Mouse (Mus musculus) layer of hippocampus, adult 2 months (tissue): ENCODE results near the gene Grap2. TPM values are rescaled to one million over a fixed set of nuclear protein-coding genes. Genes with fewer than 3 reads are reported as not detected.

ENCODE experiments used
- DNase-seq, 2 experiments: peaks; one replicate each; pipeline ENCODE4 v3.0.0; 2022; ENCODE audit warnings: low spot score in 2 of 2
- H3K27ac ChIP-seq: fragments of 200-600 bp; 2 replicates; pipeline ENCODE4 v1.8.1; 2022
- H3K4me3 ChIP-seq: fragments of 200-600 bp; 2 replicates; pipeline ENCODE4 v1.8.1; 2022; ENCODE audit warnings: mild to moderate bottlenecking
- CTCF ChIP-seq: fragments of 200-600 bp; conservative IDR thresholded peaks from 2 replicates; pipeline ENCODE4 v1.8.1; 2022; ENCODE audit warnings: antibody characterized with exemption, mild to moderate bottlenecking, moderate library complexity
- total RNA-seq, 2 experiments: library from RNA; stranded (reverse); gene quantifications; 2 replicates each; pipeline ENCODE4 v1.2.3; 2021

Grap2 gene
- total RNA-seq, 2 experiments from 2014 or later: 0.22 to 0.28 TPM

GRCm38 (mm10) chr15:80557745-80558144, 14.6 kb upstream of the Grap2 start:
- Histone ChIP-seq H3K4me3 (no peak overlapping the region), H3K27ac (no peak overlapping the region)
- TF ChIP-seq CTCF: peak; percentile 36
- no peak for DNase-seq

DNA sequence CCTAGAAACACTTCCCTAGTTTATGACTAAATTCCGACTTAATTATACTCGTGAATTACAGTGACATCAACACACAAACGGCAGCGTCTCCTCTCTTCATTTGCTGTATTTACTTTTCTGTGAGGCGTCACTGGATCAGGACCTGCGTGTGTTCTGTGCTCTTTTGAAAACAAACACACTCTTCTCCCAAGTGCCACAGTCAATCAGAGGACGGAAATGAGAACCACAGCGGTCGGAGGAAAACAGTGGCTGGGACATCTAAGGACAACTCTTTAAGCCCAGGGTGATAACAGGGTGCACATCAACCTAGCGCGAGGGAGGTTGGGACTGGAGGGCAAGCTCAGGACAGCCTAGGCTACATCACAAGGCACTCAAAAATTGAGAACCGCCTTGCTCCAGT, 12.9 kb upstream of the Grap2 start:
- TF ChIP-seq CTCF: no peak
- DNase-seq: no peak
- Histone ChIP-seq H3K4me3 (no peak overlapping the region), H3K27ac (no peak overlapping the region)

DNA sequence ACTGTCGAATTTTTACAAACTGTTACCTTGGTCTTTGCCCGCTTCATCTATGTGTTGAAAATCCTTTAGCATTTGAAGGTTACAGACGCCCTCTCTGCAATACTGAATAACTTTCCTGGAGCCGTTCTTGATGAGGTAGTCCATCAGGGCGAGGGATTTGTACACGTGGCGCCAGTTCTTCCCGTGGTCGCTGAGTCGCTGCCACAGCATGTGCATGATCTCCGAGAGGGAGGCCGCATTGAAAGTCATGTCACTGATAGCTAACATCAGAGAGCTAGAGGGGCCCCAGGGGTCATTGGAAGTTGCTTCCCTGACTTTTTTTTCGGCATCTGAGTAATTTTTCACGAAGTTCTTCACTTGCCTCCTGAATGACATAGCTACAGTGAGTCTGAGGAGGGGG, 12.4 kb upstream of the Grap2 start:
- no peak for DNase-seq
- TF ChIP-seq CTCF: no peak
- no peak overlapping the region for H3K4me3 ChIP-seq
- H3K27ac ChIP-seq: no peak overlapping the region

GRCm38 (mm10) chr15:80560646-80561580, 11.5 kb upstream of the Grap2 start:
- H3K27ac ChIP-seq: no peak overlapping the region
- no peak overlapping the region for H3K4me3 ChIP-seq
- no peak for TF ChIP-seq CTCF
- DNase-seq: no peak

DNA sequence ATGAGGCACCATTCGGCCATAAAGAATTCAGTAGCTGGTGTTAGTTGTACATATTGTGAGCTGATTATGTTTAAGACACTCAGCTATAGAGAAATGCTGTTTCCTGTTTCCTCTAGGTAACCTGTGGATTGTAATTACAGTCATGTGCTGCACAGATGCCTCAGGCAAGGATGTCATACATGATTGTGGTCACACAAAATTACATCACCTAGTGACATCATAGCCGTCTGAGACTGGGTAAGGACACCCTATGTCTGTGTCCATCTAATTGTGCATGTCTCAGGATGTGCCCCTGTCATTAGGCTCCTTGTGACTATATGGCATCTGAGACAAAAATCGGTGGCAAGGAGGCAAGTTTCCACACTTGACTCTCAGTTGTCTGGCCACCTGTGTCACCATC, 9.9 kb upstream of the Grap2 start:
- Histone ChIP-seq H3K4me3 (no peak overlapping the region), H3K27ac (no peak overlapping the region)
- DNase-seq: no peak
- no peak for TF ChIP-seq CTCF

GRCm38 (mm10) chr15:80563634-80564208, 8.7 kb upstream of the Grap2 start:
- DNase-seq: no peak
- peak; percentile 63 for TF ChIP-seq CTCF
- no peak overlapping the region for H3K4me3 ChIP-seq
- H3K27ac ChIP-seq: no peak overlapping the region

DNA sequence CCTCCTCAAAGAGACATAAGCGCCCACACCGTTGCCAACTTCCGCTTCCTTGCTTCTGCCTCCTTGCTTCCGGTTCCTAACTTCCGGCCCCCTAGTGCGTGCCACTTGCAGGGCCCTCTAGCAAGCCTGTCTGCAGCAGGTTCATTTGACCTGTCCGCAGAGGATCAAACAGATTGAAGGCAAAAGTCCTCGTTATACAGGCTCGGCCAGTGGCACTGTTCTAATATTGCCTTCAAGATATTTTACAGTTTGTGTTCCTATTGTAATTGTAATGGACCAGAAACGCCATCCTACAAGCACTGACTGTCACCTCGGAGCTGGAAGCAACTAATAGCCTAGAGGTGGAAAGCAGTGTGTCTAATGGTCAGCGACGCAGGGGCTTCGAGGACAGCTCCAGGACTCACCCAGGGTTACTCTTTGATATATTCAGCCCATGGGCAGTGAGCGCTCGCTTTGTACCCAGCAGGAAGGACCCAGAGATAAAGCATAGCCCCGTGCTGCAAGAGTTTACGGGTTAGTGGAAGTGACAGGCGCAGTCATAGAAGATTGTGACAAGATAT, 7.2 kb upstream of the Grap2 start, which contains the start of gene Enthd1:
Gene Enthd1, minus strand, starts transcription at position 51 of the 560 bp plus-strand sequence.
- no peak for DNase-seq
- no peak for TF ChIP-seq CTCF
- H3K27ac ChIP-seq: no peak within 1 kb of the TSS
- H3K4me3 ChIP-seq: no peak within 1 kb of the TSS

DNA sequence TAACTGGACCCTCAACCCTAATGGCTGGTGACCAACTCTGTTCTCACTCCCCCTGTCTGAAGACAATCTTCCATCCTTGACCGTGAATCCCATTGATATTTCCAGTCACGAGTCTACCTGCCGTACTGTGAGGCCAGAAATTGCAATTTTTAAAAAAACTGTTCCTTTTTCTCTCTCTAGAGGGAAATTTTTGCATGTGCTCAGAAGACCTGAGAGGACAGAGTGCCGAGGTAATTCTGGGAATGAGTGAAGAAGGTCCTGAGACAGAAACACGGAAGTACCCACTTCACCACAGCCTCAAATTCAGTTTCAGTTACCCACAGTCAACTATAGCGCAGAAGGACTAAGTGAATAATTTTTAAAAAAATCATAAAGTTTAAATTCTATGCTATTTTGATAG, 5.7 kb upstream of the Grap2 start:
- Histone ChIP-seq H3K4me3 (no peak overlapping the region), H3K27ac (no peak overlapping the region)
- no peak for DNase-seq
- no peak for TF ChIP-seq CTCF

DNA sequence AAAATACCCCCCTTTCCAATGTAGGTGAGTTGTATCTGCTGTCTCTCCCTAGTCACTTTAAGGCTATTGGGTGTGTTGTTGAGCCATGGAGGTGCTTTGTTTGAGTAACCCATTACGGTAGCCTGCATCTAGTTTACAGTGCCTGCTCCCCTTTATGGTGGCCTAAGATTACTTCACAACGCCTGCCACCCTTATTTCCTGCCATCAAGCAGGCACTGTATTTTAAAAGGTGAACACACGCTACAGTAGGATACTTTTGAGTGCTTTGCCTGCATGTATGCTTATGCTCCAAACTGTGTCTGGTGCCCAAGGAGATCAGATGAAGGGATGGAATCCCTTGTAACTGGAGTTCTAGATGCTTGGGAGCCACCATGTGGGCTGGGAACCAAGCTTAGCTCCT, 5.3 kb upstream of the Grap2 start:
- Histone ChIP-seq H3K27ac (no peak overlapping the region), H3K4me3 (no peak overlapping the region)
- DNase-seq: no peak
- no peak for TF ChIP-seq CTCF

DNA sequence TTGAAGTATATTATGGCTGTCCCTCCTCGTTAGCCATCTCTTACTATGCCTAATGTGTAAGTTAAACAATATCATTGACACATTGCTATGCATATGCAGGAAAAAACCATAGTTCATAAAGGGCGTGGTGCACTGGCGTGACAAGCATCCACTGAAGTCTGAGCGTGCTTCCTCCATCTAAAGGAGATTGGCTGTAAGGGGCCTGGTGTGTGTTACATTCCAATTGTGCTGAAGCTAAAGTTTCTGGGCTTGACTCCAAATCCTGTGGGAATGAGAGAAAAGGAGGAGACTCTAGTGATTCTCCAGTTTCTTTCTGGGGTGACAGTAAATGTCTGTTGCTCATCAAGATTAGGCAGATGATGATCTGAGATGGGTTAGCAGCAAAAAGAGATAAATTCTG, 4.7 kb upstream of the Grap2 start:
- no peak overlapping the region for H3K4me3 ChIP-seq
- H3K27ac ChIP-seq: no peak overlapping the region
- no peak for DNase-seq
- no peak for TF ChIP-seq CTCF

DNA sequence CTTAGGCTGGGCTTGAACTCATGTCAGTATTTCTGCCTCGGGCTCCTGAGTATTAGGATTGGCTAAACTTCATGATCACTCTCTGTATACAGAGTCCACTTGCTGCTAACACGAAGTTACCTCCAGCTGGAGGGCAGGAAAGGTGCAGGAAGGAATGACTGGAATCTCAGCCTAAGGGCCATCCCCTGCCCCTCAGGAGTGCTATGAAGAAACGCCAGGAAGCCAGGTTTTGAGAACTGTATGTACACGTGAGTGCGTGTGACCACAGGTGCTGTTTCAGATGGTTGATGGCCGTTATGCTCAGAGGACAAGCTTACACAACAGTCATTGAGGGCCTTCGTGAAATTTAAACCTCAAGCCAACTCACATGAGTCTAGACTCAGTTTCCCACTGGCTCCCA, 3.2 kb upstream of the Grap2 start:
- Histone ChIP-seq H3K4me3 (no peak overlapping the region), H3K27ac (no peak overlapping the region)
- DNase-seq: no peak
- TF ChIP-seq CTCF: no peak

DNA sequence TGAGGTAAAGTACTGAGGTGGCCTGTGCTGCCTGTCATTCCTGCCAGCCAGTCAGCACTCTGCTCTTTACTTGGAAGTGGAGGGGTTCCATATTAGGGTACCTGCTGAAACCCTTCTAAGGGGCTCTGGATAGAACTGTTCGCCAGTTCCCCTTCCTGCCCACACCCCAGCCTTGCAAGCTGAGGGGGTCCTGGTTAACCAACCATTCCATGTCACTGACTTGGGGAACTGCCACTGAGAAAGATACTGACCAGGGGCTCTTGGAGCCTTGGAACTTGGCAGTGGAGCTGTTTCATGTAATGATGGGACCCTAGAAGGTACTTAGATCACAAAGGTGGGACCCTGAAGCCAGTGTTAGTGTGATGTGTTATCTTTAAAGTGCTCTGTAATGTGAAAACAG, 2.2 kb upstream of the Grap2 start:
- Histone ChIP-seq H3K27ac (no peak overlapping the region), H3K4me3 (no peak overlapping the region)
- DNase-seq: no peak
- no peak for TF ChIP-seq CTCF

GRCm38 (mm10) chr15:80571611-80572010, 783 bp upstream of the Grap2 start:
- DNase-seq: no peak
- H3K27ac ChIP-seq: no peak overlapping the region
- no peak for TF ChIP-seq CTCF
- H3K4me3 ChIP-seq: no peak overlapping the region
